Mouse (Mus musculus) adrenal gland, postnatal 25 days (tissue): Measurements from ENCODE around the gene Gm21954. TPM values are rescaled to one million over a fixed set of nuclear protein-coding genes. Genes with fewer than 3 reads are reported as not detected.
A peak's percentile ranks its signal among the peaks of the same experiment; 100 is the strongest.

Source experiments
- DNase-seq: peaks from one replicate; pipeline ENCODE4 v3.0.0; 2021; ENCODE audit warnings: mixed read lengths
- total RNA-seq: library from RNA; stranded (reverse); gene quantifications from 2 replicates; pipeline ENCODE4 v1.2.3, GENCODE M21; 2021

Gene Gm21954
- total RNA-seq, 1 experiment from 2014 or later = not detected

DNA sequence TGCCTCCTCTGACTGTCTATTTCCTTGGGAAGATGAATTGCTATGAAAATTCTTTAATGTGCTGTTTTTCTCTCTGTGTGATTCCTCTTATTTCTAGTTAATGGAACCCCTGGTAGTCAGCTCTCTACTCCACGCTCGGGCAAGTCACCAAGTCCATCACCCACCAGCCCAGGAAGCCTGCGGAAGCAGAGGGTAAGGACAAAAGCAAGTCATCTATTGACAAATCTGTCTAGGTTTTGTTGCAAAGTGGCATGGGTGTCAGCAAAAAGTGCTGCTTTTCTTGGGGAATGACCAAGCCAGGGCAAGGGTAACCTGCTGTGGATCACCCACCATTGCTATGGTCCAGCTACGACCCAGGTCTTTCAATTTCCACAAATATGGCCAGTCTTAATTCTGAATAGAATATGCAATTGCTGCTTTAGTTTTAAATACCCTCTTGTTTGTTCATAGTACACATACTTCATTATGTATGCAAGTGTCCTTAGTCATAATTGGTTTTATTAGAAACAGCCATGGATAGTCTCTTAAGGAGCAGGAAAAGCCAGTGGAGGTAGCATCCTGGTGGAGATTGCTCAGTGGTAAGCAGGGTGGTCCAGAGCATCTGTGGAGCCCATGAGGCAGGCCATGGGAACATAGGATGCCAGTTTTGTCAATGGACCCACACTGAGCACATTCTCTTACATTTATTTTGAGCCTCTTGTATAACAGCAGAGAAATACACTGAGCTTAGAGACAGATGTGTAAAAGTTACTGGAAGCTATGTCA, 8.9 kb downstream of the Gm21954 start:
- no peak for DNase-seq

DNA sequence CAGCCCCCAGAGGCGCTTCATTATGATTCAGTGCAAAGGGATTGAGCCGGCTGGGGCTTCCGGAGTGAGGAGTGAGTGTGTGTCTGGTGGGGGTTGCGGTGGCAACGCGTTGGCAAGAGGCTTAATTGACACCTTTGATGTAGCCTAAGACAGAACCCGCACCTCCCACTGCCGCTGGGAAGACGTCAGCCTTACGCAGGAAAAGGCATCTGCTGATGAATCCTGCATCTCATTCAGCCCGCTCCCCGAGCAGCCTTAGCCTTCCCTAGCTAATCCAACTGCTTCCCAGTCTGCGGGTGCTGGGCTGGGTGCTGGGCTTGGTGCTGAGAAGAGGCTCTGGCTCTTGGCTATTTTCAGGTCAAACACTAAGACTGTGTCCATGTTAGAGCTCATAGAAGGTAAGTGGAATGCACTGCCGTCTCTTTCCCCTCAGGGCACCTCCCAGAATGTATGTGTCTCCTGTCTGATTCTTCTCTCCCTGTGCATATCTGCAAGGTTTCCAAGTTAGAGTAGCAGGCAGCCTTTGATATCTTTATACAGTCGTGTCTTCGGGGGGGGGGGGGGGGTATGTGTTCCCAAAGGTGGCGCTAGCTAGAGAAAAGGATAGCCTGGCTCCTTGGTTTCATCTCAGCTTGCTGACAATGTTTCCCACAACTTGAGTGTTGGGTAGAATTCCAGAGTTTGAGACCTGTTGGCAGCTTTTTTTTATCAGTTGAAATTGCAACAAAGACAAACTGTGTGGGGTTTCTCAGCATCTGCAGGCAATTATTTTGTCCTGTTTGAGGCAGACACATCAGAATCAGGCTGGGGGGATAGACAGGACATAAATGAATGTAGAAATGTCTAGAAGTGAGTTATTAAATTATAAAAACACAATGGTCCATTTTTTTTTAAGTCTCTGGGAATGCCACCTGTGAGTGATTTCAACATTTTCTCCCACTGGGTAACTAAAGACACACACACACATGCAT, 10.0 kb downstream of the Gm21954 start:
- peak; percentile 15 for DNase-seq

DNA sequence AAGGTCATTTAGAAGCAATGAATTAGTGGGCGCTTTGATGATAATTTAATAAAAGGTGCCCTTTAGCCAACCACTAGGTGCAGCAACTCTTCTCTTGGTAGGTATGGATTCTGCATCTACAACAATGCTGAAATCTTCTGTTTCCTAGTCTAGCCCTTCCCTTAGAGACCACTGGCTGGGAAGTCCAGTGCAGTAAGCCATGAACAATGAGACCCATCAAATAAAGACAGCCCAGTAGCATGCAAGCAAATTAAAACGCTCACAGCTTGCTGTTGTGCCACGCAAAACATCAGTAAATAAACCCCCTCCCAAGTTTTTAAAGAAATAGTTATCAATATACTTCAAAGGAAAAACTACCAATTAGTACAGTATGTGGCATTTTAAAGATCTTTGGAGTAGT, 10.9 kb downstream of the Gm21954 start:
- DNase-seq = no peak

DNA sequence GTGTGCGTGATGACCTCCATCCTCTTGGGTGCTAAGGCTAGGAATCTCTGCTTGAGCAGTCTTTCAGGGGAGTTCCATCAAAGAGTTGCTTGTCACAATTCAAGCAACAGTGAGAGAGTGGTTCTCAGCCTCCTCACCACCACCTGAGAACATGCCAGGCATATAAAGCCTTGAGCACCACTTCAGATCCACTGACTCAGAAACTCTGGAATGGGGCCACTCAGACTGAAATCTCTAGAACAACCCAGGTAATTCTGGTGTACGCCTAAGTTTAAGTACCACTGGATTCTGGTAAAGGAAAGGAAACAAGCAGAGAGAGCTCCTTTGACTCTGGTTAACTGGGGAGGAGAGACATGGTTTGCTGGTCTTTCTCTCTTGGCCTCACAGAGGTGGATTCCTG, 19.5 kb downstream of the Gm21954 start:
- no peak for DNase-seq

DNA sequence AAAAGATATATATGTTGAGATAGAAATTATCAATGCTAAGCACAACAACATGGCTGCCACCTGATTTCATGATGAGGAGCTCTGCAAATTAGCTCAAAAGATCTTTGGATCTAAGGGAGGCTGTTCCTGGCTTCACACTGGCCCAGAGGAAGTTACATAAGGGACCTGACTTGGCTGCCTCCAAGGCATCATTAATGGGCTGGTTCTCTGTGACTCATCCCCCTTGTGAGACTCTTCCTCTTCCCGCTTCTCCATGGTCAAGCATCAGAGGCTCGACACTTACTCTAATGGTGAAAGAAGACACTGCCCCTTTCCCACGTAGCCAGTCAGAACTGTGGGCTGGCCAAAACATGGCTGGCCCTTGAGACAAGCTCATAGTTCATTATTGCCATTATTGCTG, 20.1 kb downstream of the Gm21954 start:
- DNase-seq = no peak

DNA sequence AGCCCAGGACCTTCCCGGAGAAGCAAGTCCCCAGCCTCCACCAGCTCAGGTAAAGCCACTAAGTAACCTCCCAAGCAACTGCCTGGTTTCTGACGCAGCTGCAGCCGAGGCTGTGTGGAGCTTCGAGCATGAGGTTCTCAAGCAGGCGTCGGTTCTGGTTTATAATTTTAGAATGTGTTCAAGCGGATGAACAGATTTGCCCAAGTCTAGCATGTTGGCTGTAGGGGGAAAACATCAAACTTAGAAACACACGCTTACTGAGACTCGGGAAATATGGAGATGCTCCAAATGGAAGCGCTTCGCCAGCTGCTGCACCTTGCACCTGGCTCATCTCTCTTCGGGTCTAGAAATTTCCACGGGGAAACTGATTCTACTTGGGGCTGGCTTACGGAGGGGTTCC, 21.0 kb downstream of the Gm21954 start:
- no peak for DNase-seq

DNA sequence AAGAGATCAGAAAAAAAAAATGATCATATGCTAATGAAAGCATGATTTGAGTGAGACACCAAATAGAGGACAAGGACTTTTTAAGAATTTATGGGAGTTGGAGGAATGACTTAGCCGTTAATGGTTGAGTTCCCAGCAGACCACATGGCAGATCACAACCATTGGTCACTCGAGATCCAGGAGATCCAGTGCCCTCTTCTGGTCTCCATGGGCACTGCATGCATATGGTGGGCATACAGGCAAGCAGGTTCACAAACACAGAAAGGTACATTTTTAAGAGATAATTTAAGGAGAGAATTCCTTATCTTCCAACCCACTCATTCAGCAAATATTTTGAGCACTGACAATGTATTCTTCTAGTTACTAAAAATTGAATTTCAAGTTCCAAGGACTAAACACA, 22.9 kb downstream of the Gm21954 start:
- DNase-seq = no peak

DNA sequence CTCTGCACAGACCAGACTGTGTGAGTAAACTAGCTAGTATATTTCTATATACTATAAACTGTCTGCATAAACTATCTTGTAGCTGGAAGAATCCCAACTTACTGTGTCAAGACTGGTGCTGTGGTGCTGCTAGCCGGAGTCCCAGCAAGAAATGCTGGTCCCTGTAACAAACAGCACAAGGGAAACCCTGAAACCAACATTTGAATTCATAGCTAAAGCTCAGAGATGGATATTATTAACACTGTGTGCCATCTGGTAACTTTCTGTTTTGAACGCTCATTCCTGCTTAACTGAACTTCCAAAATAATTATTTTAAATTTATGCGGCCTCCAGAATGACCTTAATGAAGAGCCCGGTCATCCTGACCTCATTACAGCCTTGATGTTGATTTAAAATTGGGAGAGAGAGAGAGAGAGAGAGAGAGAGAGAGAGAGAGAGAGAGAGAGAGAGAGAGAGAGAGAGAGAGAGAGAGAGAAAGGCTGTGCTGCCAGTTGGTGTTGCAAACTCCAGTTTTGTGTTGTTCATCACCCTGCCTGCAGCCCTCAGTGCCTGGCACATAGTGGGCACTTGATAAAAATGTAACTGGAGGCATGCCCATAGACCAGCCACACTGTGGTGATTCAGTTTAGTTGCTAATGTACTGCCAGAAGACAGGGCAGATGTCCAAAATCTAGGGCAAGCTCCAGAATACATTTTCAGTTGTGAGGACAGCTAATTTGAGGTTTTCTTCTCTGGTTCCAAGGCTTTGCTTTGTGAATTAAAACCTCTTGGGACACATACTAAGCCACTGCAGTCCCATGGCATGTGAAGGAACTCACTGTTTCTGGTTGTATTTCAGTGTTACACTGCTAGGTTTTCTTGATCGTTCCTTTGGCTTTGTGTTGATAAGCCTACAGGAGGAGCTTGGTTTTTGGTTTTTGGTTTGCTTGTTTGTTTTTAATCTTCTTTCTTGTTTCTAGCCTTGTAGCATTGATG, 24.2 kb downstream of the Gm21954 start:
- peak; percentile 42 for DNase-seq

DNA sequence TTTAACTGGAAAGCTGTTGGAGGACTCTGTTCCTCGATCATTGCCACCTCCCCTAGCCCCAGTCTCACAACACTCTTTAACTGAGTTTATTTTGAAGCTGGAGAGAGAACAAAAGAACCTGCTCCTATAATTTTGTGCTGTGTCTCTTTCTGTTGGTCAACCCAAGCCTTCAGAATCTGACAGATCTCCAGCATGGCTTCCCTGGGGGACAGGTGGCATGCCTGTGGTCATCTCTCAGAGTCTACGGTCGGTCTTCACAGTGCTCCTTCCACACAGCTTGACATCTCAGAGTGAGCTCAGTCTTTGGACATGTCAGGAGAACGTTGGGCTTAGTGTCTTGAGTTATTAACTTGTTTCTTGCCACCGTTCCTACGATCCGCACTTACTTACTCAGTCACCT, 25.3 kb downstream of the Gm21954 start:
- no peak for DNase-seq

DNA sequence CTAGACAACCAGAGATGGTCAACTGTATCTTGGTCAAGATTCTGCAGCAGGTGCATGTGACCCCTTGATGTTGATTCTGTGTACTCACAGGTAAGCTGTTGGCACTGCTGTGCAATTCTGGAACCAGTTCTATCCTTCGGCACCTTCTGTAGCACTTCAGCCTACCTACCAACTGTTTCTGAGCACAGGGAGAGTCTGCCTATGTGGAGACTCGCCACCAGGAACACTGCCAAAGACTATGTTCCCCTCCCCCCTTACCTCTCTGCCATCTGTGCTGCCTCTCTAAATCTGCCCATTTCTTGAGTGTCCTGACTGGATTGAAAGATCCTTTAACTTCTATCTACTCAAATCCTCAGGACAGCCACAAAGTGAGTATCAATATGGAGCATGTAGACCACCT, 28.3 kb downstream of the Gm21954 start:
- no peak for DNase-seq

DNA sequence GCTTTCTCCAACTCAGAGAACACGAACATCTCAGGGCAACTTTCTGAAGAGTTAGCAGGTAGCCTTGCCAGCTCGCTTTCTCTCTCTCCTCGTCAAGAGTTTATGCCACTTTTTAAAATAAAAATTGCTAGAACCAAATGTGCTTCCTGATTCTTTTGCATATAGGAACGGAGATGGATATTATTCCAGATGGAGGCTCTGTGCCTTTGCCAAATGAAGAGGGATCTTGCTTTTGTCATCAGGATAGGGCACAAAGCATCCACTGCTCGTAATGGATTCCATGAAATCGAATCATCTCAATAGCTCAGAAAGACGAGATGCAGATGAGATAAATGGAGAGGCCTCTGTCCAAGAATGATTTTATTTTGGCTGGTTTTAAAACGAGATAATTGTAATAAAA, 28.7 kb downstream of the Gm21954 start:
- DNase-seq = no peak

DNA sequence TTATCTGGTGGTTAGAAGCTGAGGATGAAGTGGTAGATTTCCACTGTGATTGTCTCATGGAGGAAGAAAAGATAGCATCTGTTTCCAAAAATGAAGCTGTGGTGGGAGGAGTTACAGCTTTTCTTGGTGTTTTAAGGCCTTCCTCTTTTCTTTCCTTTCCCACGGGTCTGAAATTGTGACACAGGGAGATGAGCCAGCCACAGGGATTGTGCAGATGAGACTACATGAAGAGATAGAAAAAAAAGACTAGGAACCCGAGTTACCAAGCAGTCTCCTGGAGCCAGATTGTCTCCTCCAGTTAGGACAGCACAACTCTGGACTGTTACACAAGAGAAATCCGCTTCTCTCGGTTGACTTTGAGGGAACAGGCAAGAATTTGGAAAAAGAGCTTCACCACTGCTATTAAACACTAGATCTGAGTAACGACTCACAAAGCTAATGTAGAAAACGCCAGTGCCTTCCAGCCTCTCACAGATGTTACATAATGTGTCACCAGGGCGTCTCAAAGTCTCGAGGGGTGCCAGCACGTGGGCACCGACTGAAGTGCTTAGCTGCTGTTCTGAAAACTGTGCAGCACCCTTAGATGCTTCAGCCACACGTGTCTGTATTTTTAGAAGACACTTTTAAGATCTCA, 29.9 kb downstream of the Gm21954 start:
- DNase-seq = no peak

DNA sequence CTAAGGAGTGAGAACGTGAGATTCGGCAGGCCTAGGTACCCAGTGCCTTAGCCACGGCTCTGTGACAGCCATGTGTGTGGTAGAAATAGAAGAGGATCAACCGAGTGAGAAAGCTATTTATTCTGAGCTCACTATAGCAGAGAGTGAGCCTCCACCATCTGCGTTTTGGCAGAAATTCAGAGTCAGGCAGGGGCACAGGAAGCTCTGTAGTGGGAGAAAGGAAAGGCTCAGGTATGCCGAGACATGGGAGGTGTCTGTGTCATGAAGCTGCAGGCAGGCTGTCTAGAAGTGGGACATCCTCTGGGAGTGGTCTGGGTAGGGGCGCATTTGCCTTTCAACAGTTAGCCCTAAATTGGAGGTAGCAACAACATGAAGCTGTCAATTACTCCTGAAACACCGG, 31.7 kb downstream of the Gm21954 start:
- DNase-seq = no peak

DNA sequence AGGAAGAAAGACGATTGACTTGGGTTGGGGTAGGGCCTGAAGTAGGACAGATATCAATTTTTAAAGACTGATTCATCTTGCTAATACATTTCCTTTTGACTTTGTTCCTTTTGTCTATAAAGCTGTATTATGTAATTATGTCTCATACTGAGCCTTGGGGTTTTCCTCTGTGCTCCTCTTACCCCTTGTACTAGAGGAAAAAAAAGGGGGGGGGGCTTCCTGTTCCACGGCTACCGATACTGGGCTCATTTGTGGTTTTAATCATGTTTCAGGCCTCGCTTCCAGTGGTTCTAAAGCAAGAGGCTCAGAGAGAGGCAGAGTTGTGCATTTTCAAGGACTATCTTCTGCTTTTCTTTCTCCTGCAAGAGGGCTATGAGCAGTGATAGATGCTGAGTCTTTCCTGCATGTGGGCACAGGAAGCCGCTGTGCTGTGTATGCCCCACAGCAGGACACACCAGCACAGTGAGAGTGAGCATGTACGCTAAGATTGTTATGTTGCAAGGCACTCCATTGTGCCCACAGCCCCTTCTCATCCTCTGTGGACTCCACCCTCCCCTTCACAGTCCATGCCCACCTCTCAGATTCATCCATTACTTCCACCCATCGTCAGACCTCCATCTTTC, 33.1 kb downstream of the Gm21954 start:
- DNase-seq = no peak

DNA sequence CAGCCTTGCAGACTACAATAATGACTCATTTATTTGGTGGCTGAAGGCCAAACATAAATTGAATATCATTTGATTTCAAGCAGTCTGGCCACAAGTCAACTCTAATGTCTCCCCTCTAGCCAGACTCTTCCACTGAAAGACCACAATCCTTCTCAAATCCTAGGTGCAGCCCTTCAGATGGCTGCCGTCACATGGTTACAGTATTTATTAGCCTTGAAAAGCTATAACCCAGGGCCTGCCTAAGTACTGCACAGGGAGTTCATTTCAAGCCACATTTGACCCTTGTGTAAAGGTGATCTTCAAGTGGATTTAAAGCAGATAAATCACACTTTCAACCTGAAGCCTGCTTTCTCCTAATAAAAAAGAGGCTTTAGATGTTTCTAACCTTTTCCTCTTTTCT, 37.7 kb downstream of the Gm21954 start:
- no peak for DNase-seq

DNA sequence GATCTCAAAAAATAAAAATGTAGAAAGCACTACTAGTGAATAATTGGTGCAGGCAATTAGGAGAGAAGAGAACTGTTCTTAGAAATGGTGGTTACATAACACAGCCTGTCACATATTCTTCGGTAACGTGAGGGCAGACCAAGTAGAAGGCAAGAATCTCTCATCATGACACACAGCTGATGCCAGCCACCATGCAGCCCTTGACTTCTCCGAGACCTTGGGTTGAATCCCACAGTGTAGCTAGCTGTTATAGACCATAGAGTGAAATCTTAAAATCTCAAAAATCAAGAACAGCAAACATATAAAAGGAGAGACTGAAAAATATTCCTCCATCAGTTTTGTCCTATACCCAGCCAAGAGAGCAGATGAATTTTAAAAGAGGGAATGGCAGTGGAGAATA, 40.8 kb downstream of the Gm21954 start:
- DNase-seq = no peak

DNA sequence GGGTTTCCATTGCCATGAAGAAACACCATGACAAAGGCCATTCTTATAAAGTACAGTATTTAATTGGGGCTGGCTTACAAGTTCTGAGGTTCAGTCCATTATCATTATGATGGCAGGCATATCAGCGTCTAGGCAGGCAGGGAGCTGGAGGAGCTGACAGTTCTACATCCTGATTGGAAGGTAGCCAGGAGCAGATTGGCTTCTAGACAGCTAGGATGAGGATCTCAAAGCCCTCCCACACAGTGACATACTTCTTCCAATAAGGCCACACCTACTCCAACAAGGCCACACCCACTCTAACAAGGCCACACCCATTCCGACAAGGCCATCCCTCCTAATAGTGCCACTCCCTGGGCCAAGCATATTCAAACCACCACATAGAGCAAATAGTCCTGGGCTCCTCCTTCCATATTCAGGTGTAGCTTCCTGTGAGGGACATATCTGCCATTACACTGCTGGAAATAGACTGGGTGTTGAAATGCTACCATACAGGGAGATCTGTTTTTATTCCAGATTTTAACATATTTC, 41.9 kb downstream of the Gm21954 start:
- DNase-seq = no peak

DNA sequence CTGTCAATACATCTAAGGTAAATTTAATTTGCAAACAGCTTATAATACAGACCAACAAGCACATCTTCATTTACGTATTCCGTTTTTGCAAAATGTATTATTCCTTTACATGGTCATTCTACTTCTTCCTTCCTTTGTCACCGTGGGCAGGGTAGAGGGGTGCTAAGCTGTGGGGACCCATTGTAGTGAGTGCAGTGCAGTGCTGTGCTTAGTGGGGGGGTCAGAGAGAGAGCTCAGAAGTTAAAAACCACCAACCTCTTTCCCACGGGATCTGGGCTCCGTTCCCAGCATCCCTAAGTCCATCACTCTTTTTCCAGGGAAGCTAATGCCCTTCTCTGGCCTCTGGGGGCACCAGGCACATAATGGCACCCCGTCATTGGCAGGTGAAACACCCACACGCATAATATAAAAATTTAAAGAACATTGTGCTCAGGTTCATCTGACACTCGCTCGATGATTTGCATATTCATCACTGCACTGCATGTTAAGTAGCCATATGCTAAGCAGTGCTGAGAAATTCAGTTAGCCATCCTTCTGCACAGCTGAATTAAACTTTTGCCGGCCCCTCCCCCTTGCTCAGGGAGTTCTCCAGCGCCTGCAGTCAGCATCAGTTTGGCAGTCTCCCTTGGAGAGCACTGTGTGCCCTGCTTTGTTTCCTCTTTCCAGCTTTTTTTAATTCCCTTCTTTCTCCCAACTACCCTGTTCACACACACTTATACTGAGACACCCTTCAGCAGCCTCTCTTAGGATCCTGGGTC, 48.2 kb downstream of the Gm21954 start:
- DNase-seq = no peak

DNA sequence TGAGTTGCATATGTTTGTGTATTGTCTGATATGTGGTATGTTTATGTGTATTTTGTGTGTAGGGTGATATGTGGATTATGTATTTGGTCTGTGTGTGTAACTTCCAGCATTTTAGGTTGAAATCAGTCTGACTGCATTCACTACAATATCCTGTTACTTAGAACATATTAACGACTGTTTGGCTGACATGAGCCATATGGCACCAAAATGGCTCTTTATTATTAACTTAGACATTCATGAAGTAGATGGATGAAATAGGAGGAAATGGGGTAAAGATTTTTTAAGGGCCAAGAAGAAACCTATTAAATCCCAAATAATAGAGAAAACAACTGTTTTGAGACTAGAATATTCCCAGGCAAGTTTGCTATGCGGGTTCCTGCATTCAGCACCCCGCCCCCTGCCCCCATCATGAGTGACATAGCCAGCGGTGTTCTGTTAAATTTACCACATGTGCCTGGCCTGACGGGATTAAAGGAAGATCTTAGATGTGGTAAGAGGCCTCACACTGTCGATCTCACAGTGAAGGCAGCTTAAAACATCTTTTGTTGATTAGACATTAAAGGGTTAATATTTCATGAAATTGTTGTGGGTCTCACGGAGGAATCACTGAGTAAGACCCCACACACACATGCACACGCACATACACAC, 51.5 kb downstream of the Gm21954 start:
- no peak for DNase-seq

DNA sequence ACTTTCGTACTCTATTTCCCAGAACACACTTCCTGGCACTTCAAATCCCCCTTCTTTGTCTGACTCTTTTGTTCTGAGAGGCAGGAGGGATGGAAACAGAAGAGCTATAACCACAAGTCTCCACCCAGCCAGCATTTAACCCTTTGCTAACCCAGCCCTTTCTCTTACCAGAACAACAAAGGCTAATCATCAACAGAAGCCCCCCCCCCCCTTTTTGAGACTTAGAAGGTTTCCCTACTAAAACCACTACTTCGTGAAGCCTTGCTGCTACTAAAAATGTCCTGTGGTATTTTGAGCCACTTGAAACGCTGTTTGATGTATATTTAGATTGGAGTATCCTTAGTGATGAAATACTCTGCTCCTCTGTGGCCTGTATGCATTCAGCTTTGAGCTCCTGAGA, 52.7 kb downstream of the Gm21954 start:
- DNase-seq = no peak
